16 mouse cellular contexts compared by ENCODE assay signal in the genomic region with DNA sequence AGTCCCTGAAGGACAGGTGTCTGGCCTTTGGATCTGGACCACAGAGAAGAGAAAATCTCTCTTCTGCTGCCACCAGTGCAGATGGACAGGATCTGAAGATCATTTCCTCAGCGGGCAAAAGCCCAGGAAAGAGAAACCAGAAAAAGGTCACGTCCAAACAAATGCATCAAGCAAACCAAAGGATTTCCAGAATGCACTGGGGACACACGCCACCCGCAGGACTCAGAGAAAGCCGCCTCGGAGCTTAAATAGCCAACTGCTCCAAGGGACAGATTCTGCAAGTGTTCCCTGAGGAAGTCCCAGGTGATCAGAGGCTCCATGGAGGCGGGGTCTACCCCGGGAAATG.
"Had no signal": no experiment of that assay in that cellular context is flagged by ENCODE, and none has a peak within 500 bp of the region (broad histone marks: within the 10 kb centered on the region; RNA-seq: fewer than 3 reads in every experiment).

No protein-coding gene starts in this region.

- H3K4me1 ChIP-seq: liver, embryonic 15.5 days had no signal

- ATAC-seq: lung, postnatal 0 days; midbrain, embryonic 13.5 days had no signal

- DNase-seq: kidney, postnatal 10 days; lung, adult 2 months; lung, postnatal 36 days; right cerebral cortex, postnatal 4 days; spleen, adult 18-20 months; thymus, adult 2 months; thymus, postnatal 25 days had no signal

- H3K9ac ChIP-seq: liver, embryonic 15.5 days; midbrain, embryonic 13.5 days; neural tube, embryonic 15.5 days; stomach, embryonic 15.5 days had no signal

- H3K9me3 ChIP-seq: limb, embryonic 10.5 days; liver, embryonic 15.5 days; midbrain, embryonic 13.5 days; neural tube, embryonic 15.5 days; stomach, embryonic 15.5 days had no signal

- H3K36me3 ChIP-seq: liver, embryonic 15.5 days; stomach, embryonic 15.5 days had no signal

- H3K27me3 ChIP-seq: liver, embryonic 15.5 days; midbrain, embryonic 13.5 days; neural tube, embryonic 15.5 days; stomach, embryonic 15.5 days had no signal

- H3K4me2 ChIP-seq: liver, embryonic 11.5 days; liver, embryonic 15.5 days; midbrain, embryonic 13.5 days; neural tube, embryonic 15.5 days; stomach, embryonic 15.5 days had no signal

- H3K27ac ChIP-seq: left cerebral cortex, adult 2 months; liver, embryonic 15.5 days; midbrain, embryonic 13.5 days; neural tube, embryonic 15.5 days; stomach, embryonic 15.5 days had no signal

- H3K4me3 ChIP-seq: left cerebral cortex, adult 2 months; limb, embryonic 10.5 days; liver, embryonic 15.5 days; midbrain, embryonic 13.5 days; myocyte; neural tube, embryonic 15.5 days; stomach, embryonic 15.5 days had no signal
